Mouse (Mus musculus) layer of hippocampus, adult 18-20 months (tissue): Measurements from ENCODE around the gene Prok1. TPM values are rescaled to one million over a fixed set of nuclear protein-coding genes. Genes with fewer than 3 reads are reported as not detected.
A peak's percentile ranks its signal among the peaks of the same experiment; 100 is the strongest.

ENCODE experiments used
- DNase-seq, 2 experiments: peaks; one replicate each; pipeline ENCODE4 v3.0.0; 2022; ENCODE audit warnings: low spot score in 2 of 2
- total RNA-seq, 2 experiments: library from RNA; stranded (reverse); gene quantifications; 2 replicates each; pipeline ENCODE4 v1.2.3; 2021

The Prok1 gene
- total RNA-seq, 2 experiments from 2014 or later, result 0.20 TPM; not detected in 1

GRCm38 (mm10) chr3:107238471-107238980, 981 bp downstream of the Prok1 start:
- DNase-seq, result no peak

- DNase-seq, result no peak
Measured at GRCm38 (mm10) chr3:107238051-107238450, 1.5 kb downstream of the Prok1 start.

- DNase-seq, result no peak
Measured at GRCm38 (mm10) chr3:107233945-107234344, 5.6 kb downstream of the Prok1 start.

GRCm38 (mm10) chr3:107233351-107233813, 6.1 kb downstream of the Prok1 start:
- peak; percentile 82 to 95 for DNase-seq

GRCm38 (mm10) chr3:107231202-107231601, 8.3 kb downstream of the Prok1 start:
- no peak for DNase-seq

- no peak for DNase-seq
Measured at GRCm38 (mm10) chr3:107230527-107230926, 9.0 kb downstream of the Prok1 start, which contains the start of gene A630076J17Rik. Gene A630076J17Rik, plus strand, starts transcription at chr3:107230614.

GRCm38 (mm10) chr3:107229822-107230221, 9.7 kb downstream of the Prok1 start:
- no peak for DNase-seq

GRCm38 (mm10) chr3:107229221-107229620, 10.3 kb downstream of the Prok1 start:
- no peak for DNase-seq

- DNase-seq, result no peak
Measured at GRCm38 (mm10) chr3:107225820-107226219, 13.7 kb downstream of the Prok1 start.

GRCm38 (mm10) chr3:107223230-107223629, 16.3 kb downstream of the Prok1 start:
- DNase-seq, result no peak

GRCm38 (mm10) chr3:107221608-107222007, 17.9 kb downstream of the Prok1 start, which contains the start of gene Cym:
Gene Cym, minus strand, starts transcription at chr3:107221732.
- no peak for DNase-seq

- no peak for DNase-seq
Measured at GRCm38 (mm10) chr3:107218572-107218971, 20.9 kb downstream of the Prok1 start.

GRCm38 (mm10) chr3:107217101-107217480, 22.4 kb downstream of the Prok1 start:
- DNase-seq, result no peak

- no peak for DNase-seq
Measured at GRCm38 (mm10) chr3:107216400-107217100, 23.0 kb downstream of the Prok1 start.

GRCm38 (mm10) chr3:107214606-107215005, 24.9 kb downstream of the Prok1 start:
- DNase-seq, result no peak

- DNase-seq, result no peak
Measured at GRCm38 (mm10) chr3:107207625-107208253, 31.8 kb downstream of the Prok1 start.

- DNase-seq, result no peak
Measured at GRCm38 (mm10) chr3:107206490-107207150, 32.9 kb downstream of the Prok1 start.

- DNase-seq, result peak; percentile 52 to 82
Measured at GRCm38 (mm10) chr3:107205994-107206393, 33.5 kb downstream of the Prok1 start.

- no peak for DNase-seq
Measured at GRCm38 (mm10) chr3:107205170-107205569, 34.3 kb downstream of the Prok1 start.

GRCm38 (mm10) chr3:107204413-107204812, 35.1 kb downstream of the Prok1 start:
- DNase-seq, result no peak

- no peak for DNase-seq
Measured at GRCm38 (mm10) chr3:107201310-107202180, 38.0 kb downstream of the Prok1 start.
